Mouse (Mus musculus) adrenal gland, adult 18-20 months (tissue): Measurements from ENCODE around the gene Ckmt2. TPM values are rescaled to one million over a fixed set of nuclear protein-coding genes. Genes with fewer than 3 reads are reported as not detected.

ENCODE experiments used
- DNase-seq, 2 experiments: peaks; one replicate each; pipeline ENCODE4 v3.0.0; 2021 to 2022; ENCODE audit warnings: low spot score in 2 of 2
- long read RNA-seq, 2 experiments: library from polyadenylated mRNA; stranded (forward); transcript quantifications; one replicate each; pipeline ENCODE4 v2.0.0; 2021
- total RNA-seq, 2 experiments: library from RNA; stranded (reverse); gene quantifications; 1 replicate in 1 of 2; 2 replicates in 1 of 2; pipeline ENCODE4 v1.2.3; 2021

The Ckmt2 gene
- total RNA-seq, result 1 to 10 TPM in 1 of 2 experiments, not detected in 1; 2.0 TPM
- long read RNA-seq, experiment 1, partial matches to known transcripts, result 0 of 1 reads
- long read RNA-seq, experiment 1, other reads (novel, unspliced or antisense), result 0 of 1 reads
- long read RNA-seq, experiment 2, transcript Ckmt2-201 (10 exons, 1,486 nt), result major isoform, 14 of 15 reads
- long read RNA-seq, experiment 2, partial matches to known transcripts, result 1 of 15 reads
- long read RNA-seq, experiment 2, other reads (novel, unspliced or antisense), result 0 of 15 reads

GRCm38 (mm10) chr13:91876741-91877349 is at the start of gene Ckmt2:
Ckmt2 (minus strand) TSS chr13:91876885.
- DNase-seq, result no peak

DNA sequence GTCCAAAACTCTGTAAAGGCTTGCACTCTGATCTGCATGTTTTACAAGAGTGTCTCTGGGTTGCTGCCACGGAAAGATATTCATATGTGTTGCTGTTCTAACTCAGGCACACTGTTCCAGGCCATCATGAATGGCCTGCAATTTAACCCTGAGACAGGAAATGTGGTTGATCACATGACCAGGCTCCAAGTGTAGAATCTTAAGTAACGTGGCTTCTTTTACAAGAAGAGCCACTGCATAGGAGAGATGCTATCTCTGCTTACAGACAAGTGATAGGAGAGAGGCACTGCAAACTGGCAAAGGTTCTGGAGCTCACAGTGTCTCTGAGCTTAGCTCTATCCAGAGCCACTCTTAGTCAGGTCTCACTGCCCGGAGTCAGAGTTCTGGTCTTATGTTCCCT is 44.3 kb upstream of the Ckmt2 start:
- DNase-seq, result no peak

GRCm38 (mm10) chr13:91918764-91919163 is 42.1 kb upstream of the Ckmt2 start:
- DNase-seq, result no peak

DNA sequence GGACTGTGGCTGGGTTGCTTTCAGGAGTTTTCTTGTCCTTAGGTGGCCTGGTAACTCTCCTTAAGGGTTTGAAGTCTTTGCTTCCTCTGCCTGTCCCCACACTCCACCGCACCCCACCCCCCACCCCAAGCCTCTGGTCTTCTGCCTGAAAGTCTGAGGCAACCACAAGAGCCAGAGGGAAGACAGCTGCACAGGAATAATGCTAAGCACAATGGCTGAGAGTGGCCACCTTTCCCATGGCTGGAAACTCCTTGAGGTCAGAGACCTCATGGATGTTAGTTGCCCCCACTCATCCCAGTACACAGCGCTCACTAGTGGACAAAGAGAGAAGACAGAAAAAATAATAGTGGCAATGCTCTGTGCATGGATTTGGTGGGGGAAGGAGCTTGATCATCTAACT is 41.1 kb upstream of the Ckmt2 start:
- no peak for DNase-seq

GRCm38 (mm10) chr13:91916308-91916707 is 39.6 kb upstream of the Ckmt2 start:
- DNase-seq, result no peak

- no peak for DNase-seq
Measured at GRCm38 (mm10) chr13:91915582-91916239, 39.0 kb upstream of the Ckmt2 start.

DNA sequence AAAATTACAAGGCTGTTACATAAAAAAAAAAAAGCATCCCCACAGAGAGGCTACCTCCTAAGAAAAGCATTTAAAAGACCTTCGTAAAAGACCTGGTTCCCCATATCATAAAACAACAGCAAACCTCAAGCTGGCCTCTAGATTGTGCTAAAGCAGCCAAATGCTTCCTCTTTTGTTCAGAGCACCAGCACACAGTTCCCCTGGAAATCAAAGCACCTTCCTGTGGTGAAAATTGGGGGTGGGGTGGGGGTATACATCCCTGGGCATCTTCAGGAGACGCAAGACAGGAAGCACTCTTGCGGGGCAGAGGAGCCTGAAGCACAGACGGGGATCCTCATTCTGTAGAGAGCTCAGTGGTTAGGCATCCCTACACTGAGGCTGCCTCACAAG is 38.5 kb upstream of the Ckmt2 start:
- no peak for DNase-seq

DNA sequence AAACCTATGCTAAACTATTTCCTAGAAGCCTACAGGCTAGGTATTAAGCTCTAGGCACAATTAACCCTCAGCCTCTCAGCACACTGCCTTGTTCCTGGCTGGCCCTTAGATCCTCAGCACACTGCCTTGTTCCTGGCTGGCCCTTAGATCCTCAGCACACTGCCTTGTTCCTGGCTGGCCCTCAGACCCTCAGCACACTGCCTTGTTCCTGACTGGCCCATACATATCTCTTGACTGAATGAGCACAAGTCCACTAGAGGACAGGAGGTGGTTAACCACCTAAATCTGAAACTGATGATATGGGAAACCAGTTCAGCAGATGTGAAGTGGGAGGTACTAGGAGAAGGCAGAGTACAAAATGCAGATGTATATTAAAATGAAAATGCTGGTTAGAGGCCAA is 35.0 kb upstream of the Ckmt2 start:
- no peak for DNase-seq

GRCm38 (mm10) chr13:91911211-91911610 is 34.5 kb upstream of the Ckmt2 start:
- DNase-seq, result no peak

GRCm38 (mm10) chr13:91908202-91908980 is 31.7 kb upstream of the Ckmt2 start:
- peak; percentile 67 to 71 for DNase-seq

GRCm38 (mm10) chr13:91906338-91906737 is 29.7 kb upstream of the Ckmt2 start:
- no peak for DNase-seq

DNA sequence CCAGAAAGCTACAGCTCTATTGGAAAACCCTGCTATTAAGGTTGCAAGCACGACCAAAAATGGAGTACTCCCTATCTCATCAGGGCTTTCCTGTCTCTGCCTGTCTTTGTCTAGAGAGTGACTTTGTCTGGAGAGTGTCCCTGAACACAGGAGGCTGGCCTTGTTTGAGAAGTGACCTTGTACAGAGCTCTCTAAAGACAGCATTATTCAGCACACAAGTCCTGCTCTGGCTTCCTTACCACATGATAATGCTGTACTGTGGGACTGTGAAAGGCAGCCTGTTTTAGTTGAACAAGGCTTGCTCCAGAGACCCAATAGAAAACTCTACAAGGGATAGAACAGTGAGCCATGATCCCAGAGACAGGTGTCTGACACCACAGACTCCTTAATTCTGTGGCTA is 19.8 kb upstream of the Ckmt2 start:
- DNase-seq, result no peak

GRCm38 (mm10) chr13:91893132-91893531 is 16.4 kb upstream of the Ckmt2 start:
- DNase-seq, result no peak

- no peak for DNase-seq
Measured at GRCm38 (mm10) chr13:91890031-91890619, 13.4 kb upstream of the Ckmt2 start.

DNA sequence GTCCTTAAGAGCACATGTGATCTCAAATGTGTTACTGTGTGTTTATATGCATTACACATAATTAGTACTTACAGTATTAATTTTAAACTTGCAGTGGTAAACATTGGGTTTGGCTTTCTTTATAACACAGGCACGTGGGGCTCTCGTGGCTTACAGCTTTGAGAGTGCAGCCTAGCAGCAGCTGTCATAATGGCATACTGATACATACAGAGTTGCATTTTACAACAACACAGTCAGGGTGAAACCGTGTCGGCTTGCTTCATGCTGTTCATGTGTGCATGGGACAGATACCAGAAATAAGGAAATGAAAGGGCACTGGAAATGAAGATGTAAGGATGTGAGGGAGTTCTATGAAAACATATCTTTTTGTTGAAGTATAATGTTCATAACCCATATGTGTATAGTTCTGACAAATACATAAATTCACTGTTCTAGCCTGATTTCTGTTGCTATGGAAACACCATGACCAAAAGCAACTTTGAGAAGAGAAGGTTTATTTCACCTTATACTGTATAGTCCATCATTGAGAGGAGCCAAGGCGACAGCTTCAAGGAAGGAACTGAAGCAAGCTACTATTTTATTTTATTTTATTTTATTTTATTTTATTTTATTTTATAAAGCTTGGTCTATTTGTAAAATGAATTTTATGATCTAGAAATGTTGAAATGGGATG is 8.2 kb upstream of the Ckmt2 start:
- no peak for DNase-seq

DNA sequence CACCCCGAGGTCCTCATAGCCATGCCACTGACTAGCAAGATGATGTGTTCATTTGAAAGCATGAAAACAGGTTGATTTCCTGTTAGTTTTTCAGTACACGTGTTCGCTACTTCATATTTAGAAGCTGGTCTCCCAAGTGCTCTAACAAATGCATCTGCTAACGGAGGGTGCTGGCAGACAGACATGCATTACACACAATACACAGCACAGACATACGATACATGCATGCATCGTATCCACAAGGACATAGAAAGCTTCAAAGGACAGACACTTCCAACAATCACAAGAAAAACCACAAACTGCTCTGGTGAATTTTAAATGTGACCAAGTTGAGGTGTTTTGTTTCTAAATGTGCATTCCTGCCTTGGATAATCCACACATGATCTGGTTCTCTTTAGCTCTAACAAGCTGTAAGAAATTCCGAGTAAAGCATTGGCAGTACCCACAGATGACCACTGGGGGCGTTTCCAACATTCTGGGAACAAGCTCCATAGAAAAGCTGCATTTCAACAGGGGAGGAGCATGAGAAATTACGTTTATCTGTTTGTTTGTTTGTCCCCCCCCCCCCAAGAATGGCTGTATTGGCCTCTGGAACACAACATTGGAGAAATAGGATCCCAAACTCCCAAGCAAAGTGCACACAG is 5.3 kb upstream of the Ckmt2 start:
- DNase-seq, result peak; percentile 20 to 36

GRCm38 (mm10) chr13:91880256-91880655 is 3.6 kb upstream of the Ckmt2 start:
- no peak for DNase-seq

GRCm38 (mm10) chr13:91877996-91878395 is 1.3 kb upstream of the Ckmt2 start:
- no peak for DNase-seq

DNA sequence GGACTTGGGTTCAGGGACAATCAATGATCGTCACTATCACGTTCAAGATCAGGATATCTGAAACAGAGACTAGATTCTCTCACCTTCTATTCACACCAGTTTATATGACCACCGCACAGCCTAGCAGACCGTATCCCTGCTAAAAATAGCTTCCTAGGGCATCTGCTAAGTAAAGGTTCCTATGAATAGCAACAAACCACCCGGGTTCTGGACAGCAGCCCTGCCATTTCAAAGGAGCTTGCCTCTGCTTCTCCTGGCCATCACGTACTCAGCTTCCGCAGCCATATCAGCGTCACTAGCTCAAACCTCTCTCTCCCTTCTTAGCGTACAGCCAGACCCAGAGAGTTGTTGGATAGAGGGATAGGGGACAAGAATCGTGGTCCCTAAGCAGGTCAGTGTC is 665 bp upstream of the Ckmt2 start:
- no peak for DNase-seq

GRCm38 (mm10) chr13:91875581-91875980 is 1.1 kb downstream of the Ckmt2 start:
- DNase-seq, result no peak
